Mouse (Mus musculus) intestine, postnatal 0 days (tissue): ENCODE results near the gene Tpk1. TPM values are rescaled to one million over a fixed set of nuclear protein-coding genes. Genes with fewer than 3 reads are reported as not detected.

Experiments
- ATAC-seq: fragments of 200-750 bp; cut with Nextera tagmentation; 2 replicates; pipeline ENCODE4 v1.8.0; 2017; ENCODE audit warnings: mild to moderate bottlenecking, moderate TSS enrichment, moderate library complexity
- H3K27ac ChIP-seq: fragments of 300-500 bp; sonication (generic); 2 replicates; pipeline ENCODE4 v1.5.1; 2014; ENCODE audit warnings: mild to moderate bottlenecking, low read depth, low read length, moderate library complexity
- H3K27me3 ChIP-seq: fragments of 300-500 bp; sonication (generic); replicated peaks from 2 replicates; pipeline ENCODE4 v1.6.1; 2014; ENCODE audit warnings: low read length, mixed read lengths; ENCODE audit not compliant: control insufficient read depth, insufficient read depth
- H3K36me3 ChIP-seq: fragments of 300-500 bp; sonication (generic); 2 replicates; pipeline ENCODE4 v1.6.1; 2014; ENCODE audit warnings: mild to moderate bottlenecking, moderate library complexity; ENCODE audit not compliant: control insufficient read depth, insufficient read depth
- H3K4me1 ChIP-seq: fragments of 300-500 bp; sonication (generic); replicated peaks from 2 replicates; pipeline ENCODE4 v1.6.1; 2014; ENCODE audit warnings: antibody characterized with exemption, low read length, mixed read lengths; ENCODE audit not compliant: control insufficient read depth, insufficient read depth
- H3K4me2 ChIP-seq: fragments of 300-500 bp; sonication (generic); replicated peaks from 2 replicates; pipeline ENCODE4 v1.6.1; 2014; ENCODE audit warnings: low read depth, mild to moderate bottlenecking, moderate library complexity
- H3K4me3 ChIP-seq: fragments of 300-500 bp; sonication (generic); 2 replicates; pipeline ENCODE4 v1.5.1; 2014; ENCODE audit warnings: low read depth, low read length
- H3K9ac ChIP-seq: fragments of 300-500 bp; sonication (generic); 2 replicates; pipeline ENCODE4 v1.6.1; 2014; ENCODE audit warnings: mild to moderate bottlenecking, low read depth, low read length
- H3K9me3 ChIP-seq: fragments of 300-500 bp; sonication (generic); 2 replicates; pipeline ENCODE4 v1.6.1; 2016; ENCODE audit warnings: mixed run types; ENCODE audit not compliant: control insufficient read depth
- CTCF ChIP-seq: sonication (generic); IDR thresholded peaks from 2 replicates; pipeline ENCODE4 v1.5.1; 2016; ENCODE audit warnings: low read depth, mild to moderate bottlenecking, control low read depth, antibody characterized with exemption, moderate library complexity
- WGBS: fragments of 180-500 bp; shearing (Covaris S2); extraction: QIAGEN DNeasy Blood & Tissue Kit; methylation state at CpG from one replicate; pipeline ENCODE4 v1.1.7; 2014; 5-methylcytosine and 5-hydroxymethylcytosine counted together
- polyA plus RNA-seq: library from polyadenylated mRNA; unstranded; fragments of >200 nt; fragmentation: Nextera tagmentation; extraction: Ambion mirVana; gene quantifications from 2 replicates; pipeline ENCODE4 v1.2.1, GENCODE M21; 2015

The Tpk1 gene
- polyA plus RNA-seq, 1 experiment from 2014 or later = 21.9 TPM

GRCm38 (mm10) chr6:43677566-43677965 is 11.5 kb upstream of the Tpk1 start:
- Histone ChIP-seq H3K4me3 (no peak overlapping the region), H3K27ac (no peak overlapping the region), H3K27me3 (no peaks in the 10 kb centered on the region), H3K9ac (no peak overlapping the region), H3K4me1 (0 out of 2 replicates have a peak, but pooled peaks cover 7% of the 10 kb centered on the region), H3K4me2 (no peak overlapping the region), H3K9me3 (no peaks in the 10 kb centered on the region), H3K36me3 (no peaks in the 10 kb centered on the region)
- TF ChIP-seq CTCF = no peak
- WGBS = 90% methylated on average over 3 of the region's 3 CpGs
- no peak for ATAC-seq

- WGBS = 18% methylated on average over 3 of the region's 3 CpGs
- Histone ChIP-seq H3K9ac (no peak overlapping the region), H3K4me3 (no peak overlapping the region), H3K36me3 (no peaks in the 10 kb centered on the region), H3K27ac (no peak overlapping the region), H3K4me1 (0 out of 2 replicates have a peak, but pooled peaks cover 7% of the 10 kb centered on the region), H3K9me3 (no peaks in the 10 kb centered on the region), H3K27me3 (no peaks in the 10 kb centered on the region), H3K4me2 (peak overlapping the region; percentile 18; the same call in 1 of the 2 replicates)
- peak; percentile 38; the same call in 1 of the 2 replicates for ATAC-seq
- TF ChIP-seq CTCF = no peak
These were observed 10.1 kb upstream of the Tpk1 start for GRCm38 (mm10) chr6:43676139-43676538.

- Histone ChIP-seq H3K9ac (no peak overlapping the region), H3K4me3 (no peak overlapping the region), H3K27me3 (no peaks in the 10 kb centered on the region), H3K9me3 (no peaks in the 10 kb centered on the region), H3K36me3 (no peaks in the 10 kb centered on the region), H3K27ac (no peak overlapping the region), H3K4me1 (0 out of 2 replicates have a peak, but pooled peaks cover 7% of the 10 kb centered on the region), H3K4me2 (0 out of 2 replicates have a peak overlapping the region, but pooled peaks have one; percentile 18)
- WGBS = 47% methylated on average over 3 of the region's 3 CpGs
- no peak for ATAC-seq
- TF ChIP-seq CTCF = no peak
These were observed 9.1 kb upstream of the Tpk1 start for GRCm38 (mm10) chr6:43674986-43675760.

- TF ChIP-seq CTCF = no peak
- no peak overlapping the region for H3K9ac ChIP-seq
- H3K4me3 ChIP-seq = no peak overlapping the region
- H3K4me1 ChIP-seq = 0 out of 2 replicates have a peak, but pooled peaks cover 4% of the 10 kb centered on the region
- 79% methylated on average over 2 of the region's 2 CpGs for WGBS
- H3K36me3 ChIP-seq = no peaks in the 10 kb centered on the region
- no peaks in the 10 kb centered on the region for H3K9me3 ChIP-seq
- no peak for ATAC-seq
- no peak overlapping the region for H3K27ac ChIP-seq
- H3K27me3 ChIP-seq = no peaks in the 10 kb centered on the region
- no peak overlapping the region for H3K4me2 ChIP-seq
These were observed 4.9 kb upstream of the Tpk1 start for GRCm38 (mm10) chr6:43670939-43671338.

- H3K4me2 ChIP-seq = no peak overlapping the region
- 79% methylated on average over 2 of the region's 2 CpGs for WGBS
- H3K36me3 ChIP-seq = no peaks in the 10 kb centered on the region
- H3K9ac ChIP-seq = no peak overlapping the region
- no peak for ATAC-seq
- no peak overlapping the region for H3K4me3 ChIP-seq
- H3K27ac ChIP-seq = no peak overlapping the region
- no peak for TF ChIP-seq CTCF
- no peaks in the 10 kb centered on the region for H3K9me3 ChIP-seq
- H3K4me1 ChIP-seq = no peaks in the 10 kb centered on the region; the same call in 1 of the 2 replicates
- no peaks in the 10 kb centered on the region for H3K27me3 ChIP-seq
These were observed 1.6 kb upstream of the Tpk1 start for GRCm38 (mm10) chr6:43667681-43668080.

GRCm38 (mm10) chr6:43666611-43667400 is 728 bp upstream of the Tpk1 start:
- TF ChIP-seq CTCF = no peak
- Histone ChIP-seq H3K4me1 (no peaks in the 10 kb centered on the region; the same call in 1 of the 2 replicates), H3K4me2 (peak overlapping the region; percentile 73), H3K9ac (peak overlapping the region; percentile 72; the same call in 1 of the 2 replicates), H3K9me3 (no peaks in the 10 kb centered on the region), H3K36me3 (no peaks in the 10 kb centered on the region), H3K4me3 (peak overlapping the region; percentile 79), H3K27me3 (no peaks in the 10 kb centered on the region), H3K27ac (no peak overlapping the region)
- ATAC-seq = no peak
- WGBS = 79% methylated on average over 7 of the region's 7 CpGs
